Mouse (Mus musculus) bone marrow macrophage, adult 2 months (primary cell): ENCODE results near the gene Olfr1444.

Source experiments
- CTCF ChIP-seq: IDR thresholded peaks from 2 replicates; pipeline ENCODE4 v1.5.1; 2012; ENCODE audit warnings: low read depth, mild to moderate bottlenecking, low read length, moderate library complexity
- POLR2A ChIP-seq: IDR thresholded peaks from 2 replicates; pipeline ENCODE4 v1.6.1; 2012; ENCODE audit warnings: mild to moderate bottlenecking, low read depth, low read length, borderline replicate concordance

DNA sequence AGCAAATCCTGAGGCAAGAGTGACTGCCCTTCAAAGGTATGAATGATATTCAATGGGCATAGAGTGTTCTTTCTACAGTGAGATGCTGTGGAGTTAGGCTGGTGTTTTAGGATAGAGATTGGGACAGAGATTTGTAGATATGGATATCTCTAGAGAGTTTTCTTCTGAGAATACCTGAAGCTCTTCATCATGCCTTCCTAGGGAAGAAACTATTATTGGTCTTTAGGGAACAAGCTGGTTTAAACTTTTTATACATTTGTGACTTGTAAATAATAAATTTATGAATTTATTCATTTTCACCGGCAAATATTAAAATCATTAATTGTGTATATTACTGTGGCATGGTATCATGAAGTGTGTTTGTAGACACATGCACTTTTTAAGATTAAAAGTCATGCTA, 46.6 kb downstream of the Olfr1444 start, which contains the start of gene Olfr1447:
- TF ChIP-seq CTCF (no peak), POLR2A (no peak)
